Mouse (Mus musculus): Measurements from ENCODE around the gene Cyp17a1.

The Cyp17a1 gene

DNA sequence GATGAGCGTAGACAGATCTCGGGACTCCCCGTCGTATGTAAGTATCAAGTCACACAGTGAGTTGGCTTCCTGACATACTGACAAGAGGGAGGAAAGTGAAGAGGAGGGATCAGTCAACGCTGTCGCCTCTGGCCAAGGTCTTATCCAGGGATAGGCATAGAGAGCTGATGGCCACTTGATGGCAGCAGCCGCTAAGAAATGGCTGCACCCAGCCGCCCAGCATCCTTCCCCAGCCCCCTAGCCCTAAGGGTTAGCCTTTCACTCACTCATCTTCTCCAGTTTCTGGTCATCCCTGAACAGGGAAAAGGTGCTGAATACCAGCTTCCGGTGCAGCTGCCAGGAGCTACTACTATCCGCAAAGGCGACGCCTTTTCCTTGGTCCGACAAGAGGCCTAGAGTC is 2.3 kb downstream of the Cyp17a1 start:
- peak; percentile 55 for DNase-seq (ENCODE audit: low read depth)

DNA sequence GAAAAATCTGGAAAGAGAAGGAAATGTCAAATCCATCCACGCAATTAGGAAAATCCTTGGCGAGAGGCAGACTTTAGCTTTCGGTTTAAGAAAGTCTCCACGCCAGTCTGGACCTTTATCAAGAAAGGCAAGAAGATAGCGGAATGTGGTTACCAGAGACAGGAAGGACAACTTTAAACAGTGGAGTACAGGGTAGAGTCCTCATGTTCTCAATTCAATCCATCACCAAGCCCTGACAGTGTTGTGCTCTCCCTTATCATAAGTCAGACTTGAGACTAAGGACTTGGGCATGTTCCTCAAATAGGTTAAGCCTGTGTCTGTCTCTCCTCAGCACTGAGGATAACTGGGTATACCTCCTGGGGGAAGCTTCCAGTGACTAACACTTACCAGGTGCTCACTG is 3.2 kb downstream of the Cyp17a1 start:
- no peak for DNase-seq (ENCODE audit: low read depth)

DNA sequence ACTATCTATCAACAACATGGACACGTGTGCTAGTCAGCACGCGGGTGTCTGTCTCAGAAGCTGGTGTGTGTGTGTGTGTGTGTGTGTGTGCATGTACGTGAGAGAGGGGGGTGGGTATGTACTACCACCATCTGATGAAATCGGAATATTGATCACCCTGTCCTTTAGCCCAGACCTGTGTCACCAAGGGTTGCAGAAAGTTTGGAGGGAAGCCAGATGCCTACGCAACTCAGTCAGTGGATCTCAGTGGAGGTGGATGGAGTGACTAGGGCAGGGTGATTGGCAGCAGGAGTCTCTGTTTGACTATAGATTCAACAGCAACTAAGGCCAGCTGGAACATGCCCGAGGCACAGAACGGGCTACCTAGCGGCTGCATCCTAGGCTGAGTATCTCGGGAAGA is 4.7 kb downstream of the Cyp17a1 start:
- no peak for DNase-seq (ENCODE audit: low read depth)

- DNase-seq (ENCODE audit: low read depth), result no peak
These were observed 5.7 kb downstream of the Cyp17a1 start for GRCm38 (mm10) chr19:46667300-46667699.

- DNase-seq (ENCODE audit: low read depth), result no peak
These were observed 7.5 kb downstream of the Cyp17a1 start for GRCm38 (mm10) chr19:46665474-46665873.

- no peak for DNase-seq (ENCODE audit: low read depth)
These were observed 10.2 kb downstream of the Cyp17a1 start for GRCm38 (mm10) chr19:46662784-46663183.

GRCm38 (mm10) chr19:46662214-46662613 is 10.8 kb downstream of the Cyp17a1 start:
- no peak for DNase-seq (ENCODE audit: low read depth)

DNA sequence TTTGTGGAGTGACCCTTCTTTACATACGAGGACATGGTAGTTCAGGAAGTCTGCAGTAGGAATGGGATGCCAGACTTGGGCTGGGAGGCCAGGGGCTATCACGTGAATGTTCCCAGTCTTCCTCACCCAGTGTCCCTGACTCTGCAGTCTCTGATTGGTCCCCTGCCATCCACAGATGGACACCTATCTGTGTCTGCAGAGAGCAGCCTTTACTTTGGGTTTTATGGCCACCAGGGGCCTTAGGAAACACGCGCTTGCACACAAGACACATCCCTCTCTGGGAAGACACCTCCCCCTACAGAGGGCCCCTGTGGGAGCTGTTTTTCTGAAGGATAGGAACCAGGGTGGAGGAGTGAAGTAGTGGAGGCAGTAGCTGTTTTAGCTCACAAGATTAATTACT is 11.5 kb downstream of the Cyp17a1 start:
- no peak for DNase-seq (ENCODE audit: low read depth)

DNA sequence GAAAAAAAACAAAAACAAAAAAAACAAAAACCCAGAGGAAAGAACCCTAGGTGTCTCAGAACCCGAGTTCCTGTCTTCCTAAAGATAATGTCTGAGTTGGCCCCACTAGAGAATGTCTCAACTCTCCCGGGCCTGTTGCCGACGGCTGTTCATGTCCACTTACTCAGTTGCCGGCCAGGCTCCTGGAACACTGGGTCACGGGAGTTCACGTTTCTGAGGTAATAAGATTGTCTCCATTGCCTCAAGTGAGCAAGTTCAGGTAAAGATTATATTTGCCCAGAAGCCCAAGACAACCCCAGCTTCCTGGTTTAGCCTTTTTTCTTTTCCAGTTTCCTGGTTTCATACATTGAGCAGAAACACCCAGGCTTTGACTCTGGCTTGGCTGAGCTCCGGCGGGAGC is 14.1 kb downstream of the Cyp17a1 start:
- no peak for DNase-seq (ENCODE audit: low read depth)

DNA sequence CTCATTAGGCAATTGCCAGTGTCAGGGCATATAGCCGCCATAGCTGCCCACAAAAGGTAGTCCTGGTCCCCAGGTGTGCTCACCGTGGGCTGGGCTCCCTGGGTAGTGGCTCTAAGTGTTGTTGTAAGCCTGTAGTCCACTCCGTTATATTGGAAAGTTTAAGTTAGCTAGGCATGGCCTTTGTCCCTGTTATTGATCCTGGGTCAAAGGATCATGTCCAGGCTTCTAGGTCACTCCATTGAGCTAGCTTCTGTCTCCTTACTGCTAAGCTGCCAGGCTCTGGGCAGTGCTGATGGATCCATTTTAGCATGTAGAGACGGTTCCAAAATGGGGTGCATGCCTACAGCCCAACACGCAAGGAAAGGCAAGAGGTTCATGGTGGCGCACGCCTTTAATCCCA is 14.6 kb downstream of the Cyp17a1 start:
- no peak for DNase-seq (ENCODE audit: low read depth)

DNA sequence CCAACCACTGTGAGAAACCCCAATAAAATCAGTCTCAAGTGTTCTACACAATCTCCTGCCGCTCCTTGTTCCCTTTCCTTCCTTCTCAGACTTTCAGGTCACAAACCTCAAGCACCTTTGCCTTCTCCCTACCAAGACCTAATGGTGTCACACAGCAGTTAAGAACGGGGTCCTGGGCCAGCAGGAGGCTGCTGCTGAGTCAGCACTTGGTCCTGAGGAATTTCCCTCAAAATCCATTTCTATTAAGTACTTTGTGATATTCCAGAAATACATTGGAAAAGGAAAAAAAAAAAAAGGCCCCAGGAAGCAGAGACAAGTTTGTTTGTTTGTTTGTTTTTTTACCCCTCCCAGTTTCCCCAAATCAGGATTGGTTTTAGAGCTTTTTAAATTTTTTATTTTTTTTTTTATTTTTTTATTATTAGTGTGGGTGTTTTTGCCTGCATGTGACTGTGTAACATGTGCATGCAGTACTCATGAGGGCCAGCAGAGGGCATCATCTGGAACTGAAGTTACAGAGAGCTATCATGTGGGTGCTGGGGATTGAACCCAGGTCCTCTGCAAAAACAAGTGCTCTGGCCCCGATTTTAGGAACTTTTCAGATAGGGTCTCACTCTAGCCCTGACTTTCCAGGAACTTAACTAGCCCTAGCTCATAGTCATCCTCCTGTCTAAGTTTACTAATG is 15.5 kb downstream of the Cyp17a1 start:
- DNase-seq (ENCODE audit: low read depth), result peak; percentile 75

DNA sequence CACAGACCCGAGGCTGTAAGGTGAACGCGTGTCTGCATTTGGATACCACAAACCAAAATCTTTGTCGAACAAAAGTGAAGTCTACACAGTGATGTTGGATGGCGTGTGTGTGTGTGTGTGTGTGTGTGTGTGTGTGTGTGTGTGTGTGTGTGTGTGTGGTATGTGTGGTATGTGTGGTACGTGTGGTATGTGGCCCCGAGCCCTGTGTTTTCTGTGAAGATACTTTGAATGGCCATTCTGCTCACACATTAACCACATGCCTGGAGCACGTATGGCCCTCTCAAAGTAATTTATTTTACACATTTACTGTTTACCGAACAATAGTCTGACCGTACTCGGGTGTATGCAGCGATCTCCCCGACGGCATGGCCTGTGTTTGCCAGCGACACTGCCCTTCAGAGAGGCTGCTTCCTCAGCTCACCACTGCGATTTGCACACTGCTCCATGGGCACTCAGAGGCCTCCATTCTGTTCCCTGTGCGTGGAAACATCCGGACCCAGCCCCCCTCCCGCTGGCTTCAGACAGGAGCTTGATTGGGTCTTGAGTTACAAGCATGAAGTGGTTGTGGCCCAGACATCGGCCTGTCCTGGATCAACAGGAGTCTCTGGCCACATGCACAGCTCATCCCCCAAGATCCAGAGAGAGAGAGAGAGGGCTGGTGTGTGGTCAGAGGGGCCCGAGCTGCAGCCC is 16.7 kb downstream of the Cyp17a1 start:
- DNase-seq (ENCODE audit: low read depth), result no peak

DNA sequence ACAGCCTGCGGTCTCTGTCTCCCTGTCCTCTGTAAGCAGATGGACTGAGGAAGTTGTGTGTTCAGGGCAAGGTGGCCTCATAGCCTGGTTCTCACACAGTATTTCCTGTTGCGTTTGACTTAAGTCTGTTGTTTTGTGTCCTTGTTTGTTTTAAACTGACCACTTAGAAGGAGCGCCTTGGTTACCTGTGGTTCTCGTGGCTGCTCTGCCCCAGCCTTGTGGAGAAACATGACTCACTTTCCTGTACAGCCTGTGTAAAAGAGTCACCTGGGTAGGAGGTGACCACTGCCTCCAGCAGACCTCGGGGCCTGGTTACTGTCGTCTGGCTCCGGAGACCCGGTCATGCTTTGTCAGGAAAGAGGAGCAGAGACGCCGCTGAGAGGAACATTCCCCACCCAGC is 17.3 kb downstream of the Cyp17a1 start:
- no peak for DNase-seq (ENCODE audit: low read depth)

DNA sequence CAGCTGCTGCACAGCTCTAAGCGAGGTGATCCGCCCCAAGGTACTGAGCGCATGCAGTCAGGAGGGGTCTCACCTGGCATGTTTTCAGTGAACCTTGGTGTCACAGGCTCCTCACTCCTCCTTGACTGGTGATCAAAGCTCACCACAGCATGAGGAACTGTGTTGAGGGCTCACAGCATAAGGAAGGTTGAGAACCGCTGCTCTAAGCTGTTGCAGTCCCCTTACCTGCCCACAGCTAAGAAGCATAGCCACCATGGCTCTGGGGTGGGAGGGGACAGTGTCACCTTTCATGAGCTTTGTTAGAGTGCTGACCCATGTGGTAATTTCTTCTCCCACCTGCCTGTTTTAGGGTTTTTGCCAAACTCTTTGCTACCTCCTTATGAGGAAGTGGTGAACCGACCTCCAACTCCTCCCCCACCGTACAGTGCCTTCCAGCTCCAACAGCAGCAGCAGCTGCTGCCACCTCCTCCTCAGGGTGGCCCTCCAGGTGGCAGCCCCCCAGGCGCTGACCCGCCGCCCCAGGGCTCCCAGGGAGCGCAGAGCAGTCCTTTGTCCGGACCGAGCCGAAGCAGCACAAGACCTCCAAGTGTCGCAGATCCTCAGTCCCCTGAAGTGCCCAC is 19.2 kb downstream of the Cyp17a1 start:
- no peak for DNase-seq (ENCODE audit: low read depth)

DNA sequence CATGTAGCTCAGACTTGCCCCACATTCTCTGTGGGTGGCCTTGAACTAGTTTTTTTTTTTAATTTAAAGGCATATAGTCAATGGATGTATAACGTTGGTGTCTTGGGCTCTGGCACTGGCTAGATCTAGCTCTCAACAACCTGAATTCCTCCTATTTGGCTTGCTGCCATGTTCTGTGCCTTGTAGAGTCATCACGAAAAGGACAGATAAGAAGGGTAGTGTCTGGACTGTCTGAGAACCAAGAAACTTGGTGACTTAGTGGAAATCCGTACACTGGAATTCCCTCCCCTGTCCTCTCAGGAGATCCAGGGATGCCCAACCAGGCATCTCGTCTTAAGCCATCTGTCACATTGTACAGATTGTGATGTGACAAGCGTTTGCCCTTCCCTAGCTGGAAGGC is 19.8 kb downstream of the Cyp17a1 start:
- no peak for DNase-seq (ENCODE audit: low read depth)

DNA sequence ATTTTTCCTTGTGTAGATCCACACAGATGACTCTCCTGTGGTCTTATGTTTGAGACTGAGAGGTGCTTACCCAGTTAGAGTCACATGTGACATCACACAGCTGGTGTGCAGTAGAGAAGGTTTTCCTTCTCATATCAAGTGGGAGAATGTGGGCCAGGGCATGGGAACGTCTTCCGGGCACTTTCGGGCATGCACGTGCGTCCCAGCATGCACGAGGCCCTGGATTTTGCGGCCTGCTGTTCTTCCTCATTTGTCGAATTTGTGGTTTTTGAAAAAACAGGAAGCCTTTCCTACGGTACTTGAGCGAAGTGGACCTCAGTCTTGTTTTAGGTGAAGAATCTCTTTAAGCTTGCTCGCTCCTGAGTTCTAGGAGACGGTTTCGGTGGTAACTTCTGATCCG is 24.4 kb downstream of the Cyp17a1 start:
- no peak for DNase-seq (ENCODE audit: low read depth)

DNA sequence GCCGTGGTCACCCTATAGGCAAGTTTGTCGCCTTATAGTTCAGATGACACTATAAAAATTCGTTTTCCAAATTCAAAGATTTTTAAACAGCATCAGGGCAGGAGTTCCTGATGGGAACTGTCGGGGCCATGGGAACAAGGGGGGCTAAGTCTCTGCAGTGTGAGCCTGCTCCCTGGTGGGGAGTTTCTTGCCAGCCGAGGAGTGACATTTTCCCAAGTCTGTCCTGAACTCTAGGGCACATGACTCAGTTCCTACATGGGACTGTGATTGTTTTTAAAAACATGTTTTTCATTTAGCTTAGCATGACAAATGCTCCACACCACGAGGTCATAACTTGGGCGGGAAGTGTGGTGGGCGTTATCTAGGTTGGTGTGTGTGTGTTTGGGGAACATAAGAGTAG is 25.1 kb downstream of the Cyp17a1 start:
- no peak for DNase-seq (ENCODE audit: low read depth)

- no peak for DNase-seq (ENCODE audit: low read depth)
These were observed 25.7 kb downstream of the Cyp17a1 start for GRCm38 (mm10) chr19:46647254-46647653.

DNA sequence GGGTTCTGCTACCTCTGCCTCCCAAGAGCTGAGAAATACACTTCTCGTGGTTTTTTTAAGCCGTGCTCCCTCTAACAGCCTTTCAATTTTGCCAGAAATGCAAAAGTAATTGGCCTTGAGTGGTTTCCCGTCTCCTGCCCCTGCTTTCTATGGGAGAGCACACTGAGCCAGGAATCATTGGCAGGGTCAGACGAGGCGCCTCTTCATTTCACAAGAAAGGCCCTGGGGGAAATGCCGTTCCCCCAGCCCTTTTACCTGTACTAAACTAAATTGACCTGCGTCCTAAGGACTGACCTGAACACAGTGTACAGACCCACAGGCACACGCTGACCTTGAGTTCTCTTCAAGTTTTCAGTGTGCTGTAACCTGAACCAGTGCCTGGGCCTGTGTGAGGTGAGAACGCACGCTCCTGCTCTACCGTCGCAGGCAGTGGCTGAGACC is 26.9 kb downstream of the Cyp17a1 start:
- no peak for DNase-seq (ENCODE audit: low read depth)

DNA sequence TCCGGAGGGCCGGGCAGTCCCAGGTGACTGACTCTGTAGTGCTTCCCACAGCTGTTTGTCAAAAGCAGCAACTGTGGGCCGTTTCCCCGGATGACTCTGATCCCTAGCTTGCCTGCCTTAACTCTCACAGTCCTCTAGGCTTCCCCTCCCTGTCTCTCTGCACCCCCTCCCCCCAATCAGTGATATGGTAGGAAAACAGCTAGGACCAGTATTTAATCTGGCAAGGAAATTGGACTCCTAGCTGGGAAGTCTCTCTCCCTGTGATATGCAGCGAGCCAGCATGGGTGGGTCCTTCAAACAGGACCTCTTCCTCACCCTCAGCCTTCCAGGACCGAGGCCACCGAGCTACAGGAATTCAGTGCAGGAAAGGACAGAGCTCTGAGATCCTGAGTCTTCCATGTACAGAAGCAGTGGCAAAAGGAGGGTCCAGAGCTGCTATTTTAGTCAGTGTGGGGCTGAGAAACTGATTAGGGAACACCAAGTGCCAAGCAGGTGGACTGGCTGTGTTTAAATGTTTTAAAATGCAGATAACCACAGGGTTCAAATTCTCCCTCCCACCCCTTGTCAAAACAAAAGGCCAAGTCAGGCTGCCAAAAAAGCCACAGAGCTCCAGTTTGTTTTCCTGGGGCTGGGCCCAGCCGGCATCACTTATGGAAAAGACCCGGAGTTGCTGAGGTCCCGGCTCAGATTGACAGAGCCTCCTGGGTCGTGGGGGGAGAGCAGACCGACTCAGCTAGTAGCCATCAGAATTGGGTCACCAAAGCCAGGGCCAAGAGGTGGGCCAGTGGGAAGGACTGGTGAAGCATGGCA is 28.0 kb downstream of the Cyp17a1 start:
- DNase-seq (ENCODE audit: low read depth), result no peak

- no peak for DNase-seq (ENCODE audit: low read depth)
These were observed 28.6 kb downstream of the Cyp17a1 start for GRCm38 (mm10) chr19:46644343-46644792.

DNA sequence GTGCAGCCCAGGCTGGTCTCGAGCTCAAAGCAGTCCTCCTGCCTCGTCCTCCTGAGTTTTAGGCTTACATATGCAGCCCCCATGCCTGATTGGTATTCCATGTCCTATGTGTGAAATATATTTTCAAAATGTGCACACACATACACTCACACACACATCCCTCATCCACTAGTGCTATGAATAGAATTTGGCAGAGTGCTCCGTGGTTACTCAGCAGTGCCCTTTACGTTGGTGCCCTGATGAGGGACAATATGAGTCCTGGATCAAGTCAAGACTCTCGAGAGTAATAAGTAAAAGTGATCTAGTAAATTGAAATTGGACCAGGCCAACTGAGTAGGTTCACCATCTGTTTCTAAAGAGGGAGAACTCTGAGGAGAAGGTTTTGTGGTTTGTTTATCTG is 29.7 kb downstream of the Cyp17a1 start:
- DNase-seq (ENCODE audit: low read depth), result no peak

Measured in induced T-regulatory cell, adult 2 months (primary cell).